Mouse (Mus musculus): ENCODE data around the gene Slc9a9. TPM values are rescaled to one million over a fixed set of nuclear protein-coding genes. Genes with fewer than 3 reads are reported as not detected.

Gene Slc9a9
- total RNA-seq, 2 experiments from 2014 or later, result 23.1 to 23.7 TPM

- no peak for TF ChIP-seq CTCF (IDR thresholded peaks at IDR 0.05)
- DNase-seq (ENCODE audit: extremely low spot score in 1 of 2, low spot score in 2 of 2), result no peak
- intact Hi-C loops (cut with DNase I), result no loop called here
- Histone ChIP-seq H3K27ac (no peak overlapping the region), H3K4me3 (no peak overlapping the region)
Observed at GRCm38 (mm10) chr9:95109799-95110198, 440.1 kb downstream of the Slc9a9 start.

GRCm38 (mm10) chr9:95110768-95111167 lies 441.1 kb downstream of the Slc9a9 start:
- no peak overlapping the region for H3K4me3 ChIP-seq
- intact Hi-C loops (cut with DNase I), result no loop called here
- no peak for TF ChIP-seq CTCF (IDR thresholded peaks at IDR 0.05)
- DNase-seq (ENCODE audit: extremely low spot score in 1 of 2, low spot score in 2 of 2), result no peak
- H3K27ac ChIP-seq, result no peak overlapping the region

GRCm38 (mm10) chr9:95111732-95112131 lies 442.0 kb downstream of the Slc9a9 start:
- TF ChIP-seq CTCF (IDR thresholded peaks at IDR 0.05), result no peak
- DNase-seq (ENCODE audit: extremely low spot score in 1 of 2, low spot score in 2 of 2), result no peak
- no peak overlapping the region for H3K4me3 ChIP-seq
- no peak overlapping the region for H3K27ac ChIP-seq
- intact Hi-C loops (cut with DNase I), result no loop called here

GRCm38 (mm10) chr9:95113157-95114135 lies 443.7 kb downstream of the Slc9a9 start:
- TF ChIP-seq CTCF (IDR thresholded peaks at IDR 0.05), result no peak
- DNase-seq (ENCODE audit: extremely low spot score in 1 of 2, low spot score in 2 of 2), result no peak
- Histone ChIP-seq H3K27ac (no peak overlapping the region), H3K4me3 (no peak overlapping the region)
- intact Hi-C loops (cut with DNase I), result no loop called here

- TF ChIP-seq CTCF (IDR thresholded peaks at IDR 0.05), result no peak
- H3K27ac ChIP-seq, result no peak overlapping the region
- intact Hi-C loops (cut with DNase I), result no loop called here
- no peak overlapping the region for H3K4me3 ChIP-seq
- DNase-seq (ENCODE audit: extremely low spot score in 1 of 2, low spot score in 2 of 2), result no peak
Observed at GRCm38 (mm10) chr9:95120062-95120461, 450.4 kb downstream of the Slc9a9 start.

- DNase-seq (ENCODE audit: extremely low spot score in 1 of 2, low spot score in 2 of 2), result no peak
- Histone ChIP-seq H3K4me3 (no peak overlapping the region), H3K27ac (no peak overlapping the region)
- TF ChIP-seq CTCF (IDR thresholded peaks at IDR 0.05), result no peak
- intact Hi-C loops (cut with DNase I), result no loop called here
Observed at GRCm38 (mm10) chr9:95121151-95121835, 451.6 kb downstream of the Slc9a9 start.

GRCm38 (mm10) chr9:95125683-95126082 lies 456.0 kb downstream of the Slc9a9 start:
- Histone ChIP-seq H3K27ac (no peak overlapping the region), H3K4me3 (no peak overlapping the region)
- intact Hi-C loops (cut with DNase I), result no loop called here
- TF ChIP-seq CTCF (IDR thresholded peaks at IDR 0.05), result no peak
- DNase-seq (ENCODE audit: extremely low spot score in 1 of 2, low spot score in 2 of 2), result no peak

GRCm38 (mm10) chr9:95127774-95128173 lies 458.1 kb downstream of the Slc9a9 start:
- intact Hi-C loops (cut with DNase I), result no loop called here
- H3K27ac ChIP-seq, result no peak overlapping the region
- no peak for DNase-seq (ENCODE audit: extremely low spot score in 1 of 2, low spot score in 2 of 2)
- no peak overlapping the region for H3K4me3 ChIP-seq
- no peak for TF ChIP-seq CTCF (IDR thresholded peaks at IDR 0.05)

GRCm38 (mm10) chr9:95149206-95149729 lies 479.6 kb downstream of the Slc9a9 start:
- H3K4me3 ChIP-seq, result no peak overlapping the region
- no peak for TF ChIP-seq CTCF (IDR thresholded peaks at IDR 0.05)
- no peak overlapping the region for H3K27ac ChIP-seq
- DNase-seq (ENCODE audit: extremely low spot score in 1 of 2, low spot score in 2 of 2), result no peak
- intact Hi-C loops (cut with DNase I), result no loop called here

GRCm38 (mm10) chr9:95150096-95150495 lies 480.4 kb downstream of the Slc9a9 start:
- Histone ChIP-seq H3K4me3 (no peak overlapping the region), H3K27ac (no peak overlapping the region)
- intact Hi-C loops (cut with DNase I), result no loop called here
- TF ChIP-seq CTCF (IDR thresholded peaks at IDR 0.05), result no peak
- no peak for DNase-seq (ENCODE audit: extremely low spot score in 1 of 2, low spot score in 2 of 2)

- intact Hi-C loops (cut with DNase I), result no loop called here
- no peak for DNase-seq (ENCODE audit: extremely low spot score in 1 of 2, low spot score in 2 of 2)
- no peak overlapping the region for H3K4me3 ChIP-seq
- H3K27ac ChIP-seq, result no peak overlapping the region
- TF ChIP-seq CTCF (IDR thresholded peaks at IDR 0.05), result no peak
Observed at GRCm38 (mm10) chr9:95150597-95150996, 480.9 kb downstream of the Slc9a9 start.

- TF ChIP-seq CTCF (IDR thresholded peaks at IDR 0.05), result no peak
- Histone ChIP-seq H3K27ac (no peak overlapping the region), H3K4me3 (no peak overlapping the region)
- intact Hi-C loops (cut with DNase I), result no loop called here
- no peak for DNase-seq (ENCODE audit: extremely low spot score in 1 of 2, low spot score in 2 of 2)
Observed at GRCm38 (mm10) chr9:95150998-95151397, 481.3 kb downstream of the Slc9a9 start.

All from left cerebral cortex, adult 2 months (tissue).